Mouse (Mus musculus) right cerebral cortex, postnatal 25 days (tissue): ENCODE results near the gene Appbp2.

Experiments used
- DNase-seq: peaks from one replicate; pipeline ENCODE4 v3.0.0; 2022

Appbp2 gene

DNA sequence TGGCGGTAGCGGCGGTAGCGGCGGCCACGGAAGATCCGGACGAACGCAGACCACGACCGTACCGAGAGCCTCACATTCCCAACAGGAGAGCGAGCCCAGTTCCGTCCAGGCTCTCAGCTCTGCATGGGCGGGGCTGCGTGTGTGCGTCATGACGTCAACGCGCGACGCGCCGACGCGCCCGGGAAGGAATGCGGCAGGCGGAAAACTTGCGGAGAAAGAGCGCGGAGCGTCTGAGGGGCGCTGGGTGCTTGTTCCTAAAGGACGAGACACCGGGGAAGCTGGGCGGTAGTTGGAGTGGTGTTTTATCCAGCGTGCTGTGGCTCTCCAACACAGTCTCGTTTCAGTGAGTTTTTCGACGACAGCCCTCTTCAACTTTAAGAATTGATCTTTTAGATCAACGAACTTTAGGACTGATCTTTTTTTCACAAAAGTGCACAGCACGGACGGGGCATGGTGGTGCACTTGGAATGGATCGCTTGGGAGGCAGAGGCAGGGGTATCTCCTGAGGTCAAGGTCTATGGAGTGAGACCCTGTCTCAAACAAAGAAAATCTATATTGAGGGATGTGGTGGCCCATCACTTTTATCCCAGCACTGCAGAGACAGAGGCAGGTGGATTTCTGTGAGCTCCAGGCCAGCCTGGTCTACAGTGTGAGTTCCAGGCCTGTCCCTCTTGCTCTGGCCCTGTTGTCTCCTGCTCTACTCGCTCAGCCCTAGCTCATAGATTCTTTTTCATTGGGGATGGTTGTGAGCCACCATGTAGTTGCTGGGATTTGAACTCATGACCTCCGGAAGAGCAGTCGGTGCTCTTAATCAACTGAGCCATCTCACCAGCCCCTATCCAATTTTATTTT lies at the start of gene Appbp2:
Gene Appbp2 (minus strand): TSS at position 141 of the 852 bp plus-strand sequence.
- DNase-seq = peak; percentile 91

DNA sequence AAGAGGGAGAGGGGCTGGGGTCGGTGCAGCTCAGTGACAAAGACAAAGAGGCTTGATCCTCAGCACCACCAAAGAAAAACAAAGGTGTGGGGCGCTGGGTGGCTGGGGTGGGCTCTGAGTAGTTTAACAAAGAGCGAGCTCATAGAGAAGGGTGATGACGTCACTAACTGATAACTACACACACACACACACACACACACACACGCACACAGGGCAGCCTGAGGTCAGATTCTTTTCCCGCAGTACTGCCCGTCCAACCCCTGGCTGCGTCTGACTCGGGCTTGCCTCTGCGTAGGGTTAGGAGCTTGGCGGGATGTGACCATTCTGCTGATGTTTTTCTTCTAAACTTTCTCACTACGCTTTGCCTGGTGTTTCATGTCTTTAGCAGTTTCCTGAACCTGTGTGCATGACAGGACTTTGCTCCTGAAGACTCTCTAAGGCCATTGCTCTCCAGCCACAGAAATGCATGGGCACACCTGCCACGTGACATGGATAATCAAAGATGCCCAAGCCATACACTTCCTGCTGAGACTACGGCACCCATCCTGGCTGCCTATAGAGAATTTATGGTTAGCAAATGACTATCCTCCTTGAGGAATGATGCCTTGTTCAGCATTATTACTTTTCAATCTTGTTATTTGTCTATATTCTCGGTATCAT lies 46.4 kb upstream of the Appbp2 start:
- DNase-seq = no peak

DNA sequence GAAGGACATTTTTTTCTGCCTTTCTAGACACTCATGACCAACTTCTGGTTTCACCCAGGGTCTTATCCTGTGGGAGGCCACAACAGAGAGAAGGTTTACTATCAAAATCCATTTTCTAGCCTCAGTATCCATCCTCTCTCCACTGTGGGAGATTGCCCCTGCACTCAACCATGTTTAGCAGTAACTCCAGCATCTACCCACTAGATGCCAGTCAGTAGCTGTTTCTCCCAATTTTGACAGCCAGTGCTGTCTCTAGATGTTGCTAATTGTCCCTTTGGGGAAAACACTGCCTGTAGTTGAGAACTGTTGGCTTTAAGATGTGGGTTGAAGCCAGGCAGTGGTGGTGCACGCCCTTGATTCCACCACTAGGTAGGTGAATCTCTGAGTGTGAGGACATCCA lies 43.2 kb upstream of the Appbp2 start:
- no peak for DNase-seq

DNA sequence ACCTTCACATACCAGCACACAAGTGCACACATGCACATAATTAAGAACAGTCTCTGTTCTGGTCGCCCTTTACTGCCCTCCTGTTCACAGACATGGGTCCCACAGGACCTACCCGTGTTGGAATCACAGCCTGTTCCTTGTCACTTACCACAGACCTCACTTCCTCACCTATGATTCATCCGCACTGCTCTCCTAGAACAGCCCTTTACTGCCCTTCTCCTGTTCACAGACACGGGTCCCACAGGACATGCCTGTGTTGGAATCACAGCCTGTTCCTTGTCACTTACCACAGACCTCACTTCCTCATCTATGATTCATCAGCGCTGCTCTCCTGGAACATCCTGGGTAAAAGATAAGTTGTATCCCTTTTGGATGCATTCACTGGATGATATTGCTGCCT lies 42.7 kb upstream of the Appbp2 start:
- no peak for DNase-seq

GRCm38 (mm10) chr11:85275151-85275550 lies 40.2 kb upstream of the Appbp2 start:
- no peak for DNase-seq

- no peak for DNase-seq
Observed at GRCm38 (mm10) chr11:85273299-85273698, 38.4 kb upstream of the Appbp2 start.

DNA sequence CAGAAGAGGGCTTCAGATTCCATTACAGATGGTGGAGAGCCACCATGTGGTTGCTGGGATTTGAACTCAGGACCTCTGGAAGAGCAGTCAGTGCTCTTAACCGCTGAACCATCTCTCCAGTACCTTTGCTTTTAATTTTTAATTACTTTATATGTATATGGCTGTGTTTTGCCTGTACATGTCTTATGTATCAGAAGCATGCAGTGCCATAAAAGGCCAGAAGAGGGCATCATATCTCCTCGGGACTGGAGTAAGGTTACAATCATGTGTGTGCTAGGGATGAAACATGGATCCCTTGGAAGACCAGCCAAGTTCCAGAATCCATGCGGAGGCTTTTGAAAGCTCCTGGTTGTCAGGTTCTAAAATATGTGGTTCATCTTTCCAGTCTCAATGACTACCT lies 35.7 kb upstream of the Appbp2 start:
- no peak for DNase-seq

- no peak for DNase-seq
Observed at GRCm38 (mm10) chr11:85267393-85267792, 32.5 kb upstream of the Appbp2 start.

DNA sequence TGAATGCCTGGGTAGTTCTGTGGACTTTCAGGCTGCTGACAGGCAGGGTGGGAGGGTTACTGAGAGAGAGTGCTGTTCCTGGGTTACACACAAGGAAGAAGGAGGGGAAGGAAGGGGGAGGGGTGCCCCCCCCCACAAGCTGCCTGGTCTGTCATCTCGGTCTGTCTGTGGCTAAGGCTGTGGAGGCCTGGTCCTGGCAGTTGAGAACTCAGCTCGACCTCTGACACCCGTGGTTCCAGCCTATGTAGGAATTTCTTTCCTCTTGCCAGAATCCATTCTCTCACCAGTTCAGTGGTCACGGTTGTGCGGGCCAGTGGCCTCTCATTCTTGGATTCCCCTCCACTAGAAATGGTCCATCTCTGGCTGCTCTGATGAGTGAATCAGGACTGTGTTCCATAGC lies 29.7 kb upstream of the Appbp2 start:
- no peak for DNase-seq

DNA sequence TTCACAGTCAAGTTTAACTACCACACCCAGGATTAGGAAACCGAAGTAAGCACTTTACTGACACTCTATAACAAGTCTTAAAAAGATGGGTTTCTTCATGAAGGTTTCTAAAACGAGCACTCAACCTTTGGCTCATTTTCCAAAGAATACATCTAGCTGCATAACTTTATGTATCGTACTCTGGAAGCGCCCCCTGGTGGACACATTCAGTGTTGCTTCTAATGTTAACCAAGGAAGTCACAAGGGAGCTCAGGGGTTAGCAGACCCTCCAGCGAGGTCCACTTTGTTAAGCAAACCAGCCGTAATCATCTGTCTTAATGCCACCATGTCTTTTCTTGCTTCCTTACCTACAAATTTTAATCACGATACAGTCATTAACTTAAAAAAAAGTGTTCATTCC lies 26.3 kb upstream of the Appbp2 start:
- peak; percentile 12 for DNase-seq

GRCm38 (mm10) chr11:85258966-85259365 lies 24.0 kb upstream of the Appbp2 start:
- no peak for DNase-seq

GRCm38 (mm10) chr11:85255471-85256027 lies 20.6 kb upstream of the Appbp2 start:
- no peak for DNase-seq

- DNase-seq = no peak
Observed at GRCm38 (mm10) chr11:85253641-85254040, 18.7 kb upstream of the Appbp2 start.

DNA sequence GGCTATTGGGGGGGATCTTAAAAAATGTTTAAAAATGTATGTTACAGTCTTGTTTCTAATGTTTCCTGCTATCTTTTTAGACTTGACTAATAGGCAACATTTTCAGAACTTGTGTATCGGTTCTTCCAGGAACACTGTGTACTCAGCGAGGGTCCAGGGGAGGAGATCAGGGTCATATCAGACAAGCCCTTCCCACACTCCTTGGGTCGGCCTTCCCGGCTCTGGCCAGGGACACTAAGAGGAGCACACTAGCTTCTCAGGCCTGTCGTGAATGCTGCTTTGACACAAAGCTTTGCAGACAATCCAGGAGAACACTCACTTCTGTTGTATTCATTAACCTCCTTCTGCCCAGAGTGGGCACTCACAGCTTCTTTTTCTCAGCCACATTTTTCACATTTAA lies 18.1 kb upstream of the Appbp2 start:
- no peak for DNase-seq

GRCm38 (mm10) chr11:85251955-85252354 lies 17.0 kb upstream of the Appbp2 start:
- no peak for DNase-seq

DNA sequence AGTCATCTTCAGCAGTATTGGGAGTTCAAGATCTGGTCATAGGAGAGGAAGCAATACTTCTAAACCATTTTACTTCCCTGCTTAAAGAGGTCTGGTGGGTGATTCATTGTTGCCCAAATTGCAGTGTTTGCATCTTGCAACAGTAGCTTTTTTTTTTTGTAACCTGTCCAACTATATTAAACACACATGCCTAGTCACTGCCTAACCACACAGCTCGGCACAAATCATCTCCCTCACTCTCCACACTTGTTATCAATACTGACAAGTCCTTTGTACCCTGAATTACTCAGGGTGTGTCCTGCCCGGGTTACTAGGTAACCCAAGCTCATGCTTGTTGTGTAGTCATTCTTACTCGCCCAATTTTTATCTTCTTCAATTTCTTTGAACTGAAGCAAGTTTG lies 15.5 kb upstream of the Appbp2 start:
- DNase-seq = no peak

- DNase-seq = no peak
Observed at GRCm38 (mm10) chr11:85249338-85249737, 14.4 kb upstream of the Appbp2 start.

GRCm38 (mm10) chr11:85248151-85248550 lies 13.2 kb upstream of the Appbp2 start:
- no peak for DNase-seq

DNA sequence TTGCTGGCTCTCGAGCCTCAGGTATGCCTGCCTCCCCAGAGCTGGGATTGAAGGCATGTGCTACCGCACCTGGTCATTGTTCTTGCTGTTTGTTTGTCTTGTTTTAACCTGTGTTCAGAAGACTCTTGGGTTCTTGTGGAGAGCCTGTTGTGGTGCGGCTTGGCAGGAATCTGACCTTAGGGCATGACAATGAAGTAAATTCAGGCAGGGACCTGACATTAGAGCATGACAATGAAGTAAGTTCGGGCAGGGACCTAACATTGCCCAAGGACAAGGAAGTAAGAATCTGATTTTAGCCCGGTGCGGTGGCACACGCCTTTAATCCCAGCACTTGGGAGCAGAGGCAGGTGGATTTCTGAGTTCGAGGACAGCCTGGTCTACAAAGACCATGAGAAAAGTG lies 6.3 kb upstream of the Appbp2 start:
- no peak for DNase-seq

DNA sequence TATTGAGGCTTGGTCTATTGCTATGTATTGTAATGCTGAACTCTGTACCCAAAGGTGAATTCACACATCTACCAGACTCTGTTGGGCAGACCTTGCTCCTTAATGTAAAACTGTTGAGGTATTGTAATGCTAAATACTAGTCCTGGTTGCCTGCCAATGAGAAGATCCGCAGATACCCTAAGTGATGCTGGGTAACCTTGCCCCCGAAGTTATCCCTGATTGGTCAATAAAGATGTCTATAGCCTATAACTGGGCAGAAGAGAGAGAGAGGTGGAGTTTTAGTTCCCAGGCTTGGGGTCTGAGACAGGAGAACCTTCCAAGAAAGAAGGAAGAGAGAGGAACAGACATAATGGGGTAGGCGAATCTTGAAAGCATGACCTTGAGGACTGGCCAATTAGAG lies 5.3 kb upstream of the Appbp2 start:
- no peak for DNase-seq

DNA sequence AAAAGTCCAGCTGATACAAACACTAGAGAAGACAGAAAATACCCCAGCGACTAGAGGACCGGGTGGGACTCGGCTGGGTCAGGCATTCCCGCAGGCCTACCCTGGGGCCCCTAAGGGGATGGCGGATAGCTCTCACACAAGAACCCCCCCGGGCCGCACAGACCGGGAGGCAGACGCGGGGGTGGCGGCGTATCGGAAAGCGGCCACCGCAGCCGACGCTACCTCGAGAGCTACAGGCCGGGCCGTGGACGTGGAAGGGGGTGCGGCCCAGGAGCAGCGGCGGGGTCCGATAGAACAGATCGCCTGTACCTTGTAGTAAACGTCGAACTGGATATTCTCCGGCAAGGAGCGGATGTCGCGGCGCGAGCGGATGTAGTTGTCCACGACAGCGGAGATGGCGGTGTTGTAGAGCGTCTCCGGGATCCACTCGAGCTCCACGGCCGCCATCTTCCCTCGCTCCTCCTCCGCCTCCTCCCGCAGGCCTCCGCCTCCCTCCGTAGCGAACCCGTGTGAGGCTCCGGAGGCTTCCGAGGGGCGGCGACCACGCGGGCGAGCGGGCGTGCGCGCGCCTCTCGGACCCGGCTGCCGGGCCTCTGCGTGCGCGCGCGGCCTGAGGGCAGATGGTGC lies 454 bp downstream of the Appbp2 start:
- DNase-seq = peak; percentile 89

- DNase-seq = no peak
Observed at GRCm38 (mm10) chr11:85233676-85234210, 1.2 kb downstream of the Appbp2 start.

DNA sequence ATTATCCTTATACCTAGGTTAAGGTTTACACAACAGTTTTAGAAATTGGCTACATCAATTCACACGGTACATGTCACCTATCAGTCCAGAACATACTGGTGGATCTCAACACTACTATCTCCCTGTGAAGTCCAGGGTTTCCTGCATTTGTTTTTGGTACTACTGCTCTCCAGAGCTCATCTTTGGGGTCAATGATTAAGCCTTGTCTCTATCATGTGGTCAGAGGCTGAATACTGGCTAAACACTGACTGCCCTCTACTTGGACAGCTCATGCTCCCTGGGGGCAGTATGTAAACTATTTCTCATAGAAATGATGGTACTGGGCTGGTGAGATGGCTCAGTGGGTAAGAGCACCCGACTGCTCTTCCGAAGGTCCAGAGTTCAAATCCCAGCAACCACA lies 11.7 kb downstream of the Appbp2 start:
- no peak for DNase-seq
